Mouse (Mus musculus) liver, embryonic 14.5 days (tissue): ENCODE data around the gene Gm7879.

Experiments used
- CTCF ChIP-seq: IDR thresholded peaks from 2 replicates; pipeline ENCODE4 v1.5.1; 2016; ENCODE audit warnings: antibody characterized with exemption, low read depth, control low read depth
- EP300 ChIP-seq: IDR thresholded peaks from 2 replicates; pipeline ENCODE4 v1.6.1; 2016; ENCODE audit warnings: antibody characterized with exemption, low read depth

DNA sequence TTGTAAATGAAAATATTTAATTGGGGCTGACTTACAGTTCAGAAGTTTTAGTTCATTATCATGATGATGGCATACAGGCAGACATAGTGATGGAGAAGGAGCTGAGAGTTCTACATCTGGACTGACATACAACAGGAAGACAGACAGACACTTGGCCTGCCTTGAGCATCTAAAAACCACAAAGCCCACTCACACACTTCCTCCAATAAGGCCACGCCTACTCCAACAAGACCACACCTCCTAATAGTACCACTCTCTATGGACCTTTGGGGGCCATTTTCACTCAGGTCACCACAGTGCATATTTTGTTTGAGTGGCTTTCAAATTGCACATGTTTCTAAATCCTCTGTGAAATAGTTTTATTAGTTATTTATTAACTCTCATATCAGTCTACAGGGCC, 41.1 kb upstream of the Gm7879 start:
- no peak for TF ChIP-seq CTCF
- TF ChIP-seq EP300 = no peak
